Mouse (Mus musculus) bone marrow, adult 2 months (tissue): ENCODE results near the gene Rab11a. TPM values are rescaled to one million over a fixed set of nuclear protein-coding genes. Genes with fewer than 3 reads are reported as not detected.
"Not testable (repeated sequence)": the region's sequence is repeated elsewhere in the genome, so short reads cannot be mapped to it uniquely, and the experiment has no call there.

Experiments used
- H3K27ac ChIP-seq: fragments of 200-500 bp; 2 replicates; pipeline ENCODE4 v1.5.1; 2012; ENCODE audit warnings: low read depth, mild to moderate bottlenecking, control low read depth, inconsistent platforms, low read length; ENCODE audit not compliant: control insufficient read depth, poor library complexity, insufficient read depth
- H3K4me1 ChIP-seq: fragments of 200-500 bp; 2 replicates; pipeline ENCODE4 v1.6.1; 2011; ENCODE audit warnings: low read length; ENCODE audit not compliant: control insufficient read depth, insufficient read depth
- H3K4me3 ChIP-seq: fragments of 200-500 bp; replicated peaks from 2 replicates; pipeline ENCODE3; 2011; ENCODE audit warnings: mild to moderate bottlenecking, low read depth, low read length, control low read depth; ENCODE audit not compliant: control insufficient read depth
- CTCF ChIP-seq: fragments of 200-500 bp; IDR thresholded peaks from 2 replicates; pipeline ENCODE4 v1.5.1; 2011; ENCODE audit warnings: low read length, control low read depth; ENCODE audit not compliant: control insufficient read depth, insufficient read depth
- POLR2A ChIP-seq: fragments of 200-500 bp; IDR thresholded peaks from 2 replicates; pipeline ENCODE4 v1.6.1; 2011; ENCODE audit warnings: low read depth, mild to moderate bottlenecking, control low read depth, low read length, borderline replicate concordance; ENCODE audit not compliant: control insufficient read depth
- WGBS: fragments of 180-500 bp; shearing (Covaris S2); methylation state at CpG from one replicate; pipeline ENCODE4 v1.1.7; 2018; 5-methylcytosine and 5-hydroxymethylcytosine counted together
- polyA plus RNA-seq: library from polyadenylated mRNA; stranded (reverse); fragments of >200 nt; gene quantifications from 2 replicates; pipeline ENCODE4 v1.2.4, GENCODE M21; 2011; ENCODE audit warnings: low replicate concordance; ENCODE audit not compliant: missing spikeins, insufficient read depth, insufficient read length

Gene Rab11a
- polyA plus RNA-seq, 1 experiment: 132 TPM

DNA sequence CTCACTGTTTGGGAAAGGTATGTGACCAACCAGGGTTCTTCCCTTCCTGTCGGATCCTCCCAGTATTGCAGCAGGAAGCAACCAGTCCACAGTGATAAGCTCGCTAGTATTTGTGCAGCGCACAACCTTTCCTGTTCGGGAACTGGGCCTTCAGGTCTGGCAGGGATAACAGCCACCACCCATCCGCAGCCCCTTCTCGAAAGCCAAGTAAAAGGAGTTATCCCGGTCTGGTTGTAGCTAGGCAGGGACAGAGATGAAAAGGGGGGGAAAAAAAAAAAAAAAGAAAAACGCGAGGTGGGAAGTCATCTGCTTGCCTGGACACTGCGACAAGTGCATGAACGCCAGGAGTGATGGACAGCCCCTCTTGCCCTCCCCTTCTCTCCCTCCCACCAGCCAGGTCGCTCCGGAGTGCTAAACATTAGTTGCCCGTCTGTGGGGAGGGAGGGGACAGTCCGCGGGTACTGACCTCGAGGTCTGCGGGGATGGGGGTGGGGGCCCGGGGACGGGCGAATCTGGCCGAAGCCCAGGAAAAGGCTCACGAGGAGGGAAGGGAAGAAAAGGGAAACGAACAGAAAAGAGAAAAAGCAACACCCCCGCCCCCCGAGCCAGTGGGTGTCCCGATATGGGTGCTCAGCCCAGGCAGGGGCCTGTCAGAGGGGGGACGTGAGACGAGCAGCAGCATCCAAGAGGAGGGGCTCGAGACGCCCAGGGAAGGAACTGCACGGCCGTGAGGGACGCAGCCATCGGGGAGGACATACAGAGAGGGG, 736 bp downstream of the Rab11a start:
- TF ChIP-seq CTCF (peak; percentile 3; the same call in 1 of the 2 replicates), POLR2A (no peak)
- under 1% methylated on average over 35 of the region's 35 CpGs for WGBS
- H3K4me1 ChIP-seq: no peaks in the 10 kb centered on the region; the same call in 1 of the 2 replicates

GRCm38 (mm10) chr9:64736076-64736638, 1.4 kb downstream of the Rab11a start:
- WGBS: 3% methylated on average over 9 of the region's 9 CpGs
- Histone ChIP-seq H3K4me1 (no peaks in the 10 kb centered on the region; the same call in 1 of the 2 replicates), H3K4me3 (peak overlapping the region; percentile 84), H3K27ac (peak overlapping the region; percentile 86; the same call in 1 of the 2 replicates)
- TF ChIP-seq CTCF: no peak
- no peak for TF ChIP-seq POLR2A

More for the DNA sequence above, 736 bp downstream of the Rab11a start:
- peak overlapping the region; percentile 86 for H3K27ac ChIP-seq
- H3K4me3 ChIP-seq: peak overlapping the region; percentile 84

- not testable (repeated sequence) for H3K27ac ChIP-seq, H3K4me1 ChIP-seq, H3K4me3 ChIP-seq
- WGBS: 84% methylated on average over 7 of the region's 7 CpGs
These were observed 2.6 kb downstream of the Rab11a start for GRCm38 (mm10) chr9:64734992-64735391.

DNA sequence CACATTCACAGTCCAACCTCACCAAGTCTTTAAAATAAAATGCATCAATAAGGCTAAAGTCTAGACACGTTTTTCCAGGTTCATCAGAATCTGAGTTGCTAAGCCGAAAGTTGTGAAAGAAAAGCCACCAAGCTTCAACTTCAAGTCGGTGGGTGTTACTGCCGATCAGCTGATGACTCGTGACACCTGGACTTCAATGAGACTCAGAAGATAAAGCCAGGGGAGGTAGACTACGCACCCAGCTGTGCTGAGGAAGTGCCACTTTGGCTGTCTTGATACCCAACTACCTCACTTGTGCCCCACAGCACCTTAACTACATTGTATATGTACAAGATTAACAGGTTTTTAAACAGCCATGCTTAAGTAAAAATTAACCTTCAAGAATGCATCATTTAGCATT, 3.4 kb downstream of the Rab11a start:
- no peak overlapping the region for H3K27ac ChIP-seq
- H3K4me1 ChIP-seq: no peaks in the 10 kb centered on the region; the same call in 1 of the 2 replicates
- WGBS: 47% methylated on average over 6 of the region's 6 CpGs

DNA sequence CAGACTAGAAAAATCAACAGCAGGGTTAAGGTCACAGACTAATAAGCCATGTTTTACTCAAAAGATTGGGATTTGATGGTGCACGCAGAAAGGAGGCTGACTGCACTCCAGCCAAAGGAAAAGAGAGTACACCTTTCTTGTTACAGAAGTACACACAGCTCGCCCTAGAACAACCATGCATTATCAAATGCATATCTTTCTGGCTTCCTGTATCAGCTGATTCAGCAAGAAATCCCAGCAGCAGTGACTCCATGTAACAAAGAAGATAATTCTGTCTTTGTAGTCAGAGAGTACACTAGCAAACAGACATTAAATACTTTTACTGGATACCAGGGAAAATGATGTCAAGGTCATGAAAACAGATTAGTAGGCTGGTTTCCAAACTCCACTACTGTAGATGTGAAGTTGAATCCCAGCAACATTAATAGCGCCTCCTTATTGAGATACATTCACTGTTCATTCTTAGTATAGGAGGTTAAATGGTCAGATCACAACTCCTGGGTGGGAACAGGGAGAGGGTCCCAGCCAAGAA, 6.5 kb downstream of the Rab11a start:
- WGBS: 78% methylated on average over 3 of the region's 3 CpGs

More for the DNA sequence above, 3.4 kb downstream of the Rab11a start:
- H3K4me3 ChIP-seq: no peak overlapping the region
- TF ChIP-seq POLR2A: no peak
- TF ChIP-seq CTCF: no peak

GRCm38 (mm10) chr9:64726454-64726853, 11.1 kb downstream of the Rab11a start:
- Histone ChIP-seq H3K27ac (no peak overlapping the region), H3K4me3 (no peak overlapping the region), H3K4me1 (no peaks in the 10 kb centered on the region)
- no peak for TF ChIP-seq POLR2A
- no peak for TF ChIP-seq CTCF
- WGBS: 74% methylated on average over 5 of the region's 5 CpGs

More for the DNA sequence above, 6.5 kb downstream of the Rab11a start:
- Histone ChIP-seq H3K4me1 (no peaks in the 10 kb centered on the region; the same call in 1 of the 2 replicates), H3K4me3 (no peak overlapping the region), H3K27ac (no peak overlapping the region)
- TF ChIP-seq POLR2A: no peak
- TF ChIP-seq CTCF: no peak

GRCm38 (mm10) chr9:64719526-64720163, 17.9 kb downstream of the Rab11a start:
- Histone ChIP-seq H3K4me1 (no peaks in the 10 kb centered on the region), H3K27ac (no peak overlapping the region), H3K4me3 (no peak overlapping the region)
- TF ChIP-seq CTCF: no peak
- TF ChIP-seq POLR2A: no peak
- WGBS: 80% methylated on average over 5 of the region's 5 CpGs

DNA sequence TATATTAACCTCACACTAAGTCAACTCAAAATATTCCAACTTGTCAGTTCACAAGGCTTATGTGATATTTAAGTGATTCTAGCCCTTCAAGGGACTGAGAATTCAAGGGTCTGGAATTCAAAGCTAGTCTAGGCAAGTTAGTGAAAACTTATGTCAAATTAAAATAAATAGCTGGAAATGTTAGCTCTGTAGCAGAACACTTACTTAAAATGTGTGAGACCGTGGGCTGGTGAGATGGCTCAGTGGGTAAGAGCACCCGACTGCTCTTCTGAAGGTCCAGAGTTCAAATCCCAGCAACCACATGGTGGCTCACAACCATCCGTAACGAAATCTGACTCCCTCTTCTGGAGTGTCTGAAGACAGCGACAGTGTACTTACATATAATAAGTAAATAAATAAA, 27.3 kb downstream of the Rab11a start:
- 90% methylated on average over 5 of the region's 5 CpGs for WGBS
- not testable (repeated sequence) for H3K27ac ChIP-seq, H3K4me3 ChIP-seq, H3K4me1 ChIP-seq
